Mouse (Mus musculus): ENCODE measurements around the gene 1700056E22Rik. TPM values are rescaled to one million over a fixed set of nuclear protein-coding genes. Genes with fewer than 3 reads are reported as not detected.
A peak's percentile ranks its signal among the peaks of the same experiment; 100 is the strongest.

1700056E22Rik gene
- polyA plus RNA-seq, 1 experiment from 2014 or later, result 1.9 TPM

GRCm38 (mm10) chr1:184066460-184067287 is 32.6 kb upstream of the 1700056E22Rik start:
- H3K9ac ChIP-seq (ENCODE audit: low read length), result no peak overlapping the region
- H3K27me3 ChIP-seq (ENCODE audit: control insufficient read depth, insufficient read depth, low read length), result no peaks in the 10 kb centered on the region
- H3K4me3 ChIP-seq (ENCODE audit: low read depth, low read length), result no peak overlapping the region
- ATAC-seq (ENCODE audit: insufficient read depth, low FRiP score, low TSS enrichment), result 0 out of 2 replicates have a peak, but pooled peaks have one; percentile 46
- WGBS, result 65% methylated on average over 11 of the region's 11 CpGs
- H3K9me3 ChIP-seq (ENCODE audit: control insufficient read depth, low read length), result no peaks in the 10 kb centered on the region
- H3K36me3 ChIP-seq (ENCODE audit: control insufficient read depth, insufficient read depth, low read length), result no peaks in the 10 kb centered on the region
- no peak overlapping the region for H3K27ac ChIP-seq (ENCODE audit: low read depth, low read length)
- DNase-seq (ENCODE audit: low spot score), result peak; percentile 27
- 0 out of 2 replicates have a peak, but pooled peaks cover 4% of the 10 kb centered on the region for H3K4me1 ChIP-seq (ENCODE audit: control insufficient read depth, insufficient read depth, low read length)
- no peak overlapping the region for H3K4me2 ChIP-seq (ENCODE audit: low read depth)

GRCm38 (mm10) chr1:184065589-184066361 is 31.7 kb upstream of the 1700056E22Rik start:
- Histone ChIP-seq H3K4me1 (ENCODE audit: control insufficient read depth, insufficient read depth, low read length) (0 out of 2 replicates have a peak, but pooled peaks cover 4% of the 10 kb centered on the region), H3K27me3 (ENCODE audit: control insufficient read depth, insufficient read depth, low read length) (no peaks in the 10 kb centered on the region), H3K9ac (ENCODE audit: low read length) (no peak overlapping the region), H3K27ac (ENCODE audit: low read depth, low read length) (no peak overlapping the region), H3K36me3 (ENCODE audit: control insufficient read depth, insufficient read depth, low read length) (no peaks in the 10 kb centered on the region), H3K4me2 (ENCODE audit: low read depth) (no peak overlapping the region), H3K4me3 (ENCODE audit: low read depth, low read length) (no peak overlapping the region), H3K9me3 (ENCODE audit: control insufficient read depth, low read length) (no peaks in the 10 kb centered on the region)
- WGBS, result 79% methylated on average over 13 of the region's 13 CpGs
- ATAC-seq (ENCODE audit: insufficient read depth, low FRiP score, low TSS enrichment), result peak; percentile 91
- peak; percentile 42 for DNase-seq (ENCODE audit: low spot score)

DNA sequence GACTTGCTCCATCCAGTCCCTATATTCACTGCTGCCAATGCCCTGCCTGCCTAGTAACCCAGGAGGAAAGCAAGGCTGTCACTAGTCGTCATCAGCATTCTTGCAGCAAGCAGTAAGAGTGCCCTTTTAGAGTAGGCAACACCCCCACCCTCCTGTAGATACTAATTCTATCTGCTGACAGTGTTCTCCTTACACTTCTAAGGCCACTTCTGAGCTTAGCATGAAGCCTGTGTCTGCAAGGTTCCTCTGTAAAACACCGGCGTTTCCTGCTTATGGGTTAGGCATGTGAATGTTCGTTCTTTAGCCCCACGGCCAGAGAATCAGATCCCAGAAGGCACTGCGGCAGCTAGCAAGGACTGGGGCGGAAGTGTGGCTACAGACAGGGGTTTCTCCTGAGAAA is 30.2 kb upstream of the 1700056E22Rik start:
- Histone ChIP-seq H3K9ac (ENCODE audit: low read length) (no peak overlapping the region), H3K27me3 (ENCODE audit: control insufficient read depth, insufficient read depth, low read length) (no peaks in the 10 kb centered on the region), H3K4me3 (ENCODE audit: low read depth, low read length) (no peak overlapping the region), H3K36me3 (ENCODE audit: control insufficient read depth, insufficient read depth, low read length) (no peaks in the 10 kb centered on the region), H3K4me1 (ENCODE audit: control insufficient read depth, insufficient read depth, low read length) (0 out of 2 replicates have a peak, but pooled peaks cover 4% of the 10 kb centered on the region), H3K27ac (ENCODE audit: low read depth, low read length) (no peak overlapping the region), H3K9me3 (ENCODE audit: control insufficient read depth, low read length) (no peaks in the 10 kb centered on the region), H3K4me2 (ENCODE audit: low read depth) (no peak overlapping the region)
- no peak for DNase-seq (ENCODE audit: low spot score)
- no peak for ATAC-seq (ENCODE audit: insufficient read depth, low FRiP score, low TSS enrichment)
- 85% methylated on average over 7 of the region's 7 CpGs for WGBS

GRCm38 (mm10) chr1:184061901-184062300 is 27.8 kb upstream of the 1700056E22Rik start:
- H3K27me3 ChIP-seq (ENCODE audit: control insufficient read depth, insufficient read depth, low read length), result no peaks in the 10 kb centered on the region
- no peak overlapping the region for H3K27ac ChIP-seq (ENCODE audit: low read depth, low read length)
- no peaks in the 10 kb centered on the region for H3K36me3 ChIP-seq (ENCODE audit: control insufficient read depth, insufficient read depth, low read length)
- H3K4me3 ChIP-seq (ENCODE audit: low read depth, low read length), result no peak overlapping the region
- no peak overlapping the region for H3K4me2 ChIP-seq (ENCODE audit: low read depth)
- 0 out of 2 replicates have a peak, but pooled peaks cover 4% of the 10 kb centered on the region for H3K4me1 ChIP-seq (ENCODE audit: control insufficient read depth, insufficient read depth, low read length)
- ATAC-seq (ENCODE audit: insufficient read depth, low FRiP score, low TSS enrichment) (no peak), DNase-seq (ENCODE audit: low spot score) (no peak)
- no peaks in the 10 kb centered on the region for H3K9me3 ChIP-seq (ENCODE audit: control insufficient read depth, low read length)
- WGBS, result 84% methylated on average over 1 of the region's 1 CpGs
- H3K9ac ChIP-seq (ENCODE audit: low read length), result no peak overlapping the region

DNA sequence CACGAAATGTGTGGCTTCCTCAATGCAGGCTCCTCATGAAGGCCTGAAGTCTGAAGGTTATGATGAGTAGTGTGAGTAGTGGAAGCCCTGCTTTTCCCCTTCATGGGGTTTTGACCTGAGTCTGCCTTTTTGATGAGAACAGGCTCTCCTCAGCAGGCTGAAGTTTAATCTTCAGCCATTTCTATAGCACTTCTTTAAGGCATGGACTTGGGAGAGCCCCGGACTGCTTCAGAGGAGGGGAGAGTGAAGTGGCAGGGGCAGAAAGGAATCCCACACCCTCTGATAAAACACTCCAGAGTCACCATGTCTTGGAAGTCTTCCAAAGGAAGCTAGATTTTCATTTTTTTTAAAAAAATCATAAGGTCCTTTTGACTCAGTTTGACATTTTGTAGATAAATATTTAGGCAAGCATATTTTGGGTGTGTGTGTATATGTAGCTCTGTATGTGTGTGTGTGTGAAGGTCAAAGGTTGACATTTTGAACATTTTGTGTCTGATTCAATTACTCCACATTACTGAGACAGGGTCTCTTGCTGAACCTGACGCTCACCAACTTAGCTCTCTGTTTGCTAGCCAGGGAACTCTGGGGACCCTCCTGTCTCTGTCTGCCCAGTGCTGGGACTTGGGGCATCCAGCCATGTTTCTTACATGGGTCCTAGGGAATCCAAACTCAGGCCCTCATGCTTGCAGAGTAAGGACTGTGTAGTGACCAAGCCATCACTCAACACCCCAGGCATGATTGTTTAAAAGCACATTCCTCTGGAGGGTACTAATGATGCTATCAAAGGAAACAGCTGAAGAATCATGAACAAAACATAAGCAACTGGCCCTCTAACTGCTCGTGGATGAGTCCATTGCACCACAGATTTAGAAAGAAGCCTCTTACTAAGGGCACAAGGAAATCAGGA is 27.0 kb upstream of the 1700056E22Rik start:
- no peak for ATAC-seq (ENCODE audit: insufficient read depth, low FRiP score, low TSS enrichment)
- DNase-seq (ENCODE audit: low spot score), result no peak
- 0 out of 2 replicates have a peak, but pooled peaks cover 4% of the 10 kb centered on the region for H3K4me1 ChIP-seq (ENCODE audit: control insufficient read depth, insufficient read depth, low read length)

GRCm38 (mm10) chr1:184060381-184060780 is 26.3 kb upstream of the 1700056E22Rik start:
- no peaks in the 10 kb centered on the region for H3K4me1 ChIP-seq (ENCODE audit: control insufficient read depth, insufficient read depth, low read length)
- no peaks in the 10 kb centered on the region for H3K27me3 ChIP-seq (ENCODE audit: control insufficient read depth, insufficient read depth, low read length)
- 87% methylated on average over 9 of the region's 9 CpGs for WGBS
- no peak overlapping the region for H3K4me3 ChIP-seq (ENCODE audit: low read depth, low read length)
- H3K27ac ChIP-seq (ENCODE audit: low read depth, low read length), result no peak overlapping the region
- DNase-seq (ENCODE audit: low spot score) (no peak), ATAC-seq (ENCODE audit: insufficient read depth, low FRiP score, low TSS enrichment) (no peak)
- H3K36me3 ChIP-seq (ENCODE audit: control insufficient read depth, insufficient read depth, low read length), result no peaks in the 10 kb centered on the region
- no peak overlapping the region for H3K4me2 ChIP-seq (ENCODE audit: low read depth)
- H3K9me3 ChIP-seq (ENCODE audit: control insufficient read depth, low read length), result no peaks in the 10 kb centered on the region
- H3K9ac ChIP-seq (ENCODE audit: low read length), result no peak overlapping the region

More for the DNA sequence above, 27.0 kb upstream of the 1700056E22Rik start:
- no peak overlapping the region for H3K4me3 ChIP-seq (ENCODE audit: low read depth, low read length)
- no peaks in the 10 kb centered on the region for H3K27me3 ChIP-seq (ENCODE audit: control insufficient read depth, insufficient read depth, low read length)
- WGBS, result 76% methylated on average over 4 of the region's 4 CpGs
- H3K27ac ChIP-seq (ENCODE audit: low read depth, low read length), result no peak overlapping the region
- no peaks in the 10 kb centered on the region for H3K36me3 ChIP-seq (ENCODE audit: control insufficient read depth, insufficient read depth, low read length)
- H3K9me3 ChIP-seq (ENCODE audit: control insufficient read depth, low read length), result no peaks in the 10 kb centered on the region
- H3K9ac ChIP-seq (ENCODE audit: low read length), result no peak overlapping the region
- no peak overlapping the region for H3K4me2 ChIP-seq (ENCODE audit: low read depth)

GRCm38 (mm10) chr1:184059814-184060213 is 25.7 kb upstream of the 1700056E22Rik start:
- no peak overlapping the region for H3K4me2 ChIP-seq (ENCODE audit: low read depth)
- no peaks in the 10 kb centered on the region for H3K27me3 ChIP-seq (ENCODE audit: control insufficient read depth, insufficient read depth, low read length)
- DNase-seq (ENCODE audit: low spot score) (no peak), ATAC-seq (ENCODE audit: insufficient read depth, low FRiP score, low TSS enrichment) (no peak)
- no peak overlapping the region for H3K4me3 ChIP-seq (ENCODE audit: low read depth, low read length)
- no peak overlapping the region for H3K27ac ChIP-seq (ENCODE audit: low read depth, low read length)
- H3K4me1 ChIP-seq (ENCODE audit: control insufficient read depth, insufficient read depth, low read length), result no peaks in the 10 kb centered on the region
- 89% methylated on average over 3 of the region's 3 CpGs for whole genome bisulfite sequencing
- H3K36me3 ChIP-seq (ENCODE audit: control insufficient read depth, insufficient read depth, low read length), result no peaks in the 10 kb centered on the region
- H3K9ac ChIP-seq (ENCODE audit: low read length), result no peak overlapping the region
- H3K9me3 ChIP-seq (ENCODE audit: control insufficient read depth, low read length), result no peaks in the 10 kb centered on the region

DNA sequence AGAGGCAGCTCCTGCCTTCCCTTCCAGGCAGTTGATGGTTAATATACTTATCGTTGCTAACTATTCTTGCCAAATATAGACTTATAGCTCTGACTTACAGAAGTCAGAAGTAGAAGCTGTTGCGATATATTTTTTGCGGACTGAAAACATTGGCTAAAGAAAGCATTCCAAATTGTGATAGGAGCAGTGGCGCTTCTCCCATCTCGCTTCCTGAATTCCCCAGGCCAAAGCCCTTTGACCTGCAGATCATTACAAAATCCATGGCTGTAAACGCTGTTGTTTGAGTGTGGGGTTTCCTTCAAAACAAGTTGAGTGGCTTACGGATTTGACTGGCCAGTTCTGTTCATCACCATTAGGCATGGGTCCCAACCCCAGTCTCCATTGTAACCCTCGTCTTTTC is 24.1 kb upstream of the 1700056E22Rik start:
- no peaks in the 10 kb centered on the region for H3K9me3 ChIP-seq (ENCODE audit: control insufficient read depth, low read length)
- no peak for ATAC-seq (ENCODE audit: insufficient read depth, low FRiP score, low TSS enrichment)
- WGBS, result 84% methylated on average over 8 of the region's 8 CpGs
- H3K4me3 ChIP-seq (ENCODE audit: low read depth, low read length), result no peak overlapping the region
- H3K27me3 ChIP-seq (ENCODE audit: control insufficient read depth, insufficient read depth, low read length), result no peaks in the 10 kb centered on the region
- no peak overlapping the region for H3K4me2 ChIP-seq (ENCODE audit: low read depth)
- no peaks in the 10 kb centered on the region for H3K4me1 ChIP-seq (ENCODE audit: control insufficient read depth, insufficient read depth, low read length)
- no peaks in the 10 kb centered on the region for H3K36me3 ChIP-seq (ENCODE audit: control insufficient read depth, insufficient read depth, low read length)
- no peak overlapping the region for H3K27ac ChIP-seq (ENCODE audit: low read depth, low read length)
- no peak overlapping the region for H3K9ac ChIP-seq (ENCODE audit: low read length)
- no peak for DNase-seq (ENCODE audit: low spot score)

All from neural tube, embryonic 11.5 days (tissue).